Mouse (Mus musculus) thymus, adult 2 months (tissue): ENCODE data around the gene Cttn. TPM values are rescaled to one million over a fixed set of nuclear protein-coding genes. Genes with fewer than 3 reads are reported as not detected.
A peak's percentile ranks its signal among the peaks of the same experiment; 100 is the strongest.

Source experiments
- DNase-seq: peaks from one replicate; pipeline ENCODE4 v3.0.0; 2021
- H3K27ac ChIP-seq: fragments of 200-500 bp; 2 replicates; pipeline ENCODE4 v1.5.1; 2012; ENCODE audit warnings: low read length, control low read depth; ENCODE audit not compliant: control insufficient read depth, insufficient read depth
- H3K27me3 ChIP-seq: fragments of 200-500 bp; 2 replicates; pipeline ENCODE4 v1.6.1; 2012; ENCODE audit warnings: mild to moderate bottlenecking, low read length, moderate library complexity, mixed read lengths; ENCODE audit not compliant: control insufficient read depth, insufficient read depth
- H3K36me3 ChIP-seq: fragments of 200-500 bp; 2 replicates; pipeline ENCODE4 v1.6.1; 2012; ENCODE audit warnings: mild to moderate bottlenecking, low read length, moderate library complexity; ENCODE audit not compliant: control insufficient read depth, insufficient read depth
- H3K4me1 ChIP-seq: fragments of 200-500 bp; replicated peaks from 2 replicates; pipeline ENCODE4 v1.6.1; 2012; ENCODE audit warnings: low read length; ENCODE audit not compliant: control insufficient read depth, insufficient read depth
- H3K4me3 ChIP-seq: fragments of 200-500 bp; 2 replicates; pipeline ENCODE4 v1.5.1; 2012; ENCODE audit warnings: mild to moderate bottlenecking, low read length, control low read depth, moderate library complexity; ENCODE audit not compliant: control insufficient read depth, insufficient read depth
- CTCF ChIP-seq: fragments of 200-500 bp; IDR thresholded peaks from 2 replicates; pipeline ENCODE4 v1.5.1; 2012; ENCODE audit warnings: mild to moderate bottlenecking, control low read depth, low read length, moderate library complexity, borderline replicate concordance; ENCODE audit not compliant: control insufficient read depth, poor library complexity, insufficient read depth; ENCODE audit errors: extremely low read depth
- POLR2A ChIP-seq: fragments of 200-500 bp; IDR thresholded peaks from 2 replicates; pipeline ENCODE4 v1.6.1; 2012; ENCODE audit warnings: mild to moderate bottlenecking, low read length, control low read depth, moderate library complexity; ENCODE audit not compliant: control insufficient read depth, poor library complexity, insufficient read depth; ENCODE audit errors: extremely low read depth
- WGBS: fragments of 180-500 bp; shearing (Covaris S2); methylation state at CpG from one replicate; pipeline ENCODE4 v1.1.7; 2018; 5-methylcytosine and 5-hydroxymethylcytosine counted together
- polyA plus RNA-seq: library from polyadenylated mRNA; depleted of rRNA; stranded (reverse); fragments of >200 nt; gene quantifications from 2 replicates; pipeline ENCODE4 v1.2.3, GENCODE M21; 2012; rRNA removed

Gene Cttn
- polyA plus RNA-seq = 17.6 and 22.0 TPM in 2 replicates

DNA sequence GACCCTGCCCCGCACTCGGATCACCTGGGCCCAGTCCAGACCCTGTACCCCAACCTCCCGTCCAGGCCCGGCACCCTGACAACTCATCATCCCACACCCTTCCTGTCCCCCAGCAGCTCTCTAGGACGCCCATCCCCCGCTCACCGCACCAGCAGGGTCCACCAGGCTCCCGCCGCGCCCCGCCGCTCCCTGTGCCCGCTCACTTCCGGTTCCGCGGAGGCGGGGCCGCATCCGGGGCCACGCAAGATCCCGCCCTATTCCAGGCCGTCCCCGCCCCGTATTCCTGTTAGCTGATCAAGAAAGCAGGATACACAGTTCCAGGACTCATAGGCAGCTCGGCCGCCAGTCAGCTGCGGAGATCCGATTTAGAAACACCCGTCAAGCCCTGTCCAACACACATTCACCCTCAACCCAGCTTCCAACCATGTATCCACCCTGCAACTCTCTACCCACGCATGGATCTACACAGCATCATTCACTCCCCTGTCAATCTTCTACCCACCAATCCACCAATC lies at the start of gene Cttn:
Cttn (minus strand) TSS at position 465 of the 515 bp plus-strand sequence.
- peaks cover under 1% of the 10 kb centered on the region; the same call in 1 of the 2 replicates for H3K36me3 ChIP-seq
- peak; percentile 19 for DNase-seq
- H3K27me3 ChIP-seq = no peaks in the 10 kb centered on the region
- H3K4me3 ChIP-seq = peak within 1 kb of the TSS; percentile 29
- TF ChIP-seq CTCF = no peak
- no peak for TF ChIP-seq POLR2A
- WGBS = 35% methylated on average over 30 of the region's 30 CpGs
- H3K27ac ChIP-seq = no peak within 1 kb of the TSS
- H3K4me1 ChIP-seq = peaks cover 9% of the 10 kb centered on the region

DNA sequence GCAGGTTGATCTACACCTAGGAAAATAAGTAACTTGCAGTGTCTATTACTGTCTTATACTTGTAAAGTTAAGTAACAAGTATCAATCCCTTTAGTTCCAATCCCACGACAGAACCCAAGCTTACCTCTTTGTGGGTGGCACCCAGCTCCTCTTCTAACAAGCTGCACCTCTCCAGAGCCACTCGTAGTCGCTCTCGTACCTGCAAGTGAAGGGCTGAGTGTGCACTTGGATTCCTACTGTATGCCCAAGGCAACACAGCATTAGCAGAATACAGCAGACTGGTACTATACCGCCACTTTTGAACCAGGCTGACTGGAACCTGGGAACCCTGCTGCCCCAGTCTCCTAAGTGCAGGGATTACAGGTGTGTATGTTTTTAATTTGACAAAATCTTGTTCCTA lies 49.0 kb upstream of the Cttn start:
- Histone ChIP-seq H3K27ac (no peak overlapping the region), H3K4me3 (no peak overlapping the region), H3K27me3 (no peaks in the 10 kb centered on the region), H3K4me1 (no peaks in the 10 kb centered on the region), H3K36me3 (peaks cover 31% of the 10 kb centered on the region)
- WGBS = 98% methylated on average over 5 of the region's 5 CpGs
- no peak for DNase-seq
- TF ChIP-seq CTCF (no peak), POLR2A (no peak)

DNA sequence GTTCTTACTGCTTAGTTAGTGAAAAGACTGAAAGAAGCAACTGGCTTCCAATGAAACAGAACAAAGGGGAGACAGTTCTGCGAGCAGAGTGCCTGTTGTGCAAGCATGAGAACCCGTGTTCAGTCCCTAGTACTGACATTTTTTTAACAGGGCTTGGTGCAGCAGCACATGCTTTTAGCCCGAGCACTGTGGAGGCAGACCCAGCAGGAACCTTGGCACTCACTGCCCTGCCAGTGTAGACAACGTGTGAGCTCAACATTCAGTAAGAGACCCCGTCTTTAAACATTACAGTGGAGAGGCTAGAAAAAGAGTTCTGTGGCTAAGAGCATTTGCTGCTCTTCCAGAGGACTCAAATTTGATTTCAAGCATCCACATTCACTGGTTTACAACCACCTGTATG lies 45.9 kb upstream of the Cttn start:
- Histone ChIP-seq H3K27ac (no peak overlapping the region), H3K27me3 (no peaks in the 10 kb centered on the region), H3K36me3 (peaks cover 49% of the 10 kb centered on the region), H3K4me3 (no peak overlapping the region), H3K4me1 (no peaks in the 10 kb centered on the region)
- 95% methylated on average over 5 of the region's 5 CpGs for WGBS
- DNase-seq = no peak
- TF ChIP-seq POLR2A (no peak), CTCF (no peak)

DNA sequence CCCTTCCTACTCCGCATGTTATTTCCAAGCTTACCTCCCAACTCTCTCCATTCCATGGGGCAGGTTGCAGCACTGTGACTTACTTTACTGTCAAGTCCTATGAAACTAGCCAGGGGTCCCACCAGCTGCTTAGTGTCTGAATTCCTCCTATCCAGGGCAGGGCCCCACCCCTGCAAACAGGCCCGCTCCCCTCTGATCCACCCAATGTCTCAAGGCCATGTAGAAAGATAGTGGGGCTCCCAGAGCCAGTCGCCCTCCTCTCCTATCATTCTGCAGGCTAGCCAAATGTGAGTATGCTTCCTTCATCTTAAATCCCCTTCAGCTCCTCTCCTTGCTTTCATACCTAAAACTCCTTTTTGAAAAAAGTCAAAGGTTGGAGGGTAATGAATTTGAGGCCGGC lies 38.3 kb upstream of the Cttn start:
- 96% methylated on average over 4 of the region's 4 CpGs for WGBS
- TF ChIP-seq POLR2A (no peak), CTCF (no peak)

DNA sequence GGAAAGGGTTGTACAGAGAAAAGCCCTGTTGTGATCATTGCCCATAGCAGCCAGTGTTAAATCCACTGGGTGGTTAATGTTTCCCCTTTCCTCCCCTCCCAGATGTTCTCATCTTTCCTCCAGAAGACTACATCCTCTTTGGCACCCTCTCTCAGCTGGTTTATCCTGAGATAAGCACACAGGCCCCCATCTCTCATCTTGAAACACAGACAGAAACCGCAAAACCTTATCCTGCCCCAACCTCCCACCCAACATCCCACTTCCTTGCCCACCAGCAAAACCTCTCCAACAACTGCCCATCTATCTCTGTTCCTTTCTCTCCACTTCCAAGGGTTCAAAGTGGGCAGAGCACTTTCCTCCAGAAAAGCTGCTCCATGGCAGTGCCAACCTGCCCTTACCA lies 36.0 kb upstream of the Cttn start:
- H3K36me3 ChIP-seq = peaks cover 66% of the 10 kb centered on the region
- no peak for TF ChIP-seq CTCF
- no peak for TF ChIP-seq POLR2A
- H3K27me3 ChIP-seq = no peaks in the 10 kb centered on the region
- H3K27ac ChIP-seq = no peak overlapping the region
- H3K4me1 ChIP-seq = no peaks in the 10 kb centered on the region
- no peak overlapping the region for H3K4me3 ChIP-seq
- WGBS = 93% methylated on average over 1 of the region's 1 CpGs
- no peak for DNase-seq

More for the DNA sequence above, 38.3 kb upstream of the Cttn start:
- DNase-seq = no peak
- Histone ChIP-seq H3K4me3 (no peak overlapping the region), H3K4me1 (no peaks in the 10 kb centered on the region), H3K27ac (no peak overlapping the region), H3K36me3 (peaks cover 75% of the 10 kb centered on the region), H3K27me3 (no peaks in the 10 kb centered on the region)

DNA sequence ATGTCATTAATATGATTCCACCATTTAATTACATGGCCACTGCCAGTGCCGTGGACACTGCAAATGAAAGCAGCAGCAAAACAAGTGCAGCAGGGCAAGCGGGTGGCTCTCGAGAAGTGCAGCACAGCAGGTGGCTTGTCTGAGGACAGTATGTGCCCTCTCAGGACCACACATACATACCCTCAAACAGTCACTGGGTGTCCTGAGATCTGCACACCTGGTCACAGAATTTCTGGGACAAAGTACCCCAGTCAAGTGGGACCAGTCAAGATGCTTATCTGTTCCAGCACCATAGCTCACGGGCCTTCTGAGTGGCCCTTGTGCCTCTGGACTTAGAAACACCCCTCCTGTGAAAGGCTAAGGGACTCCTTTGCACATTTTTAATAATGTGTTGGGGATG lies 33.1 kb upstream of the Cttn start:
- Histone ChIP-seq H3K27me3 (no peaks in the 10 kb centered on the region), H3K36me3 (peaks cover 58% of the 10 kb centered on the region), H3K27ac (no peak overlapping the region), H3K4me3 (no peak overlapping the region), H3K4me1 (no peaks in the 10 kb centered on the region)
- no peak for DNase-seq
- 97% methylated on average over 4 of the region's 4 CpGs for WGBS
- TF ChIP-seq POLR2A (no peak), CTCF (no peak)

DNA sequence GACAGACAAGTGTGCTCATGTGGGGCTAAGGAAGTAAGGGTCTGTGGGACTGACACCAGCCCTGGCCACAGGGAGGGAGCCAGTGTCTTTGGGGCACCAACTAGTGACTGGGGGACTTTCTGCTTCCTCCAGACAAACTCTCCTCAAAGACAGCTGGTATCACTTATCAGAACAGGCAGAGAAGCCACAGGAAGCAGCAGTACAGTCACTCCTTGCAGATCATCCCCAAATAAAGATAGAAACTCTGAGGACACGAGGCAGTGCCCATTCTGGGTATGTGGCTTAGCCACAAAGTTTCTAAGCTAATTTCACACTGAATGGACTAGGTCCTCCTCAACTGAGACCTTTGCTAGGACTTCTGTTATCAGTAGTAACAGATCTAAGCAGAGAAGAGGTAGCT lies 22.1 kb upstream of the Cttn start:
- no peak overlapping the region for H3K27ac ChIP-seq
- no peak for DNase-seq
- WGBS = 8% methylated on average over 1 of the region's 1 CpGs
- peaks cover 13% of the 10 kb centered on the region for H3K4me1 ChIP-seq
- no peak overlapping the region for H3K4me3 ChIP-seq
- TF ChIP-seq POLR2A = no peak
- no peak for TF ChIP-seq CTCF
- no peaks in the 10 kb centered on the region for H3K27me3 ChIP-seq
- H3K36me3 ChIP-seq = peaks cover 51% of the 10 kb centered on the region
